Mouse (Mus musculus): Measurements from ENCODE around the gene Parp16. TPM values are rescaled to one million over a fixed set of nuclear protein-coding genes. Genes with fewer than 3 reads are reported as not detected.
"Not testable (repeated sequence)": the region's sequence is repeated elsewhere in the genome, so short reads cannot be mapped to it uniquely, and the experiment has no call there.

Gene Parp16
- total RNA-seq, 2 experiments from 2014 or later: 2.3 to 2.9 TPM

DNA sequence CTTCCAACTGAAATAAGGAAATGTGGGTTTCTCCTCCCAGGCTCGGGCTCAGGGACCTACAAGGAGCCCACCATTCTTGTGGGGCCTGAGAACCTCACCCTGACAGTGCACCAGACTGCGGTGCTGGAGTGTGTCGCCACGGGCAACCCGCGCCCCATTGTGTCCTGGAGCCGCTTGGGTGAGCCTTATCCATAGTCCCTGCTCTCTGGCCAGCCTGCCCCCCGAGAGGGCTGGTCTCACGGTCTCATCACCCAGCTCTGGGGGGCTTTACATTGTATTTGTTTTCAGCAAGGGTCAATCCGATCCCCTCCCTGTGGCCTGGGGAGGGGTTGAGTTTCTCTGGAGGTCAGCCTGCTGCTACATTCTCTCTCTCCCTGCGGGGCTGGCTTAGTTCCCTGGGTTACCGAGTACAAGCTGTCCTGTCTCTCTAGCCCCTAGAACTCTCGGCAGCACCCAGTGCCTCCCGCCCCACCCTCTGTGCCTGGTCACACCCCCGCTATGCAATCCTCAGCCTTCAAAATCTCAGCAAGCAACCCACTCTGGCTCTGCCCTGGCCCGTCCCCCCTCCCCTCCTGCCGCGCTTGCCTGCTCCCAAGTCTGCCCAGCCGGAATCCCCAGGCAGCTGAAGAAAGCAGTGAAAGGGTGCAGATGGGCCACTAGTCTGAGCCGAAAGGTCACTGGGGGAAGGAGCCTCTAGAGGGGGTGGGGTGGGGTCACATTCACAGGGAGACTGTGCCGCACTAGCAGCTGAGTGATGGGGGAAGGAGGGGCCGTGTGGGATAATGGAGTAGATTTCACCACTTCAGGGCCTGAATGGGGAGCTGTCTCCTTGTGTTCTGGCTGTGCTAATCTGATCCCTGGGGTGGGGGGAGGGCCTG, 16.6 kb upstream of the Parp16 start:
- DNase-seq: peak; percentile 39 to 54

DNA sequence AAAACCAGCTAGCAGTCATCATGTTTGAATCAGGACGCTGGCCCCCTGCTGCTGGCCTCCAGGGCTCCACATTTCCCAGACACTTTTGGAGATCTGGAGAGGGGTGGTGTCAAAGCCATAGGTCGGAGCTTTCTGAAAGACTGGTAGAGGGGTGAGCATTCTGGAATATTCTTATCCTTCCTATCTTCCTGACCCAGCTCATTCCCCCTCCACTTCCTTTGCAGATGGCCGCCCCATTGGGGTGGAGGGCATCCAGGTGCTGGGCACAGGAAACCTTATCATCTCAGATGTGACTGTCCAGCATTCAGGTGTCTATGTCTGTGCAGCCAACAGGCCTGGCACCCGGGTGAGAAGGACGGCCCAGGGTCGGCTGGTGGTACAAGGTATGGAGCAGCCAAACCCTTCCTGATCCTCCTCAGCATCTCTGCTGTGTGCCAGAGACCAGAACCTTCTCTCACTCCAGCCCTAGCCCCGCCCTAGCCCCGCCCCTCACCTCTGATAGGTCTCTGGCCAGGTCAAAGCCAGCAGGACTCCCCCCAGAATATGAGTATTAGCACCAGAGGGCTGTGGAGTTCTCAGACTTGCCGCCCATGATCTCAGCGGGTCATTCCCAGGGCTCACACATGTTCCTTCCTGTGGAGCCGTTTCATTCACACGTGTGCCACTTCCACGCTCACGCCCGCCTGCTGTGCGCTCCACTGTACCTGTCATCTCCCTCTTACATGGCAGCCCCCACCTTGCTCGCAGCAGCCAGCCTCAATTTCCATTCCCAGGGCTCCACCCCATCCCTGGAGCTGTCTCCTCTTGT, 15.1 kb upstream of the Parp16 start:
- no peak for DNase-seq

DNA sequence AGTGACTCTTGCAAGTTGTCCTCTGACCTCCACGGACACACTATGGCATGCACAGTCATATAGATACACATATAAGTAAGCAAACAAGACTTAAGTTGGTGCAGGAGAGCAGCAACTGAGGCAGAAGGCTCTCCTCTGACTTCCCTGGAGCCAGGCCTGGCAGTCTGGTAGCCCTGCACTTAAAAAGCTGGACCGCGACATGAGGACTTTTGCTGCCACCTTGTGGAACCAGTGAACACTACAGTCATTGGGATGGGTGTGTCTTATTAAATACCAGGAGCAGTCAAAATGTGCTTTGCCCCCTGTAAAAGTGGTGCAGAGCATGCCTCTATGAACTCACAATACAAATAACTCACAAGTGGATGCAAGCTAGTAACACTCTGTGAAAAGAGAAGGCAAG, 6.6 kb upstream of the Parp16 start:
- DNase-seq: peak; percentile 83 to 92

DNA sequence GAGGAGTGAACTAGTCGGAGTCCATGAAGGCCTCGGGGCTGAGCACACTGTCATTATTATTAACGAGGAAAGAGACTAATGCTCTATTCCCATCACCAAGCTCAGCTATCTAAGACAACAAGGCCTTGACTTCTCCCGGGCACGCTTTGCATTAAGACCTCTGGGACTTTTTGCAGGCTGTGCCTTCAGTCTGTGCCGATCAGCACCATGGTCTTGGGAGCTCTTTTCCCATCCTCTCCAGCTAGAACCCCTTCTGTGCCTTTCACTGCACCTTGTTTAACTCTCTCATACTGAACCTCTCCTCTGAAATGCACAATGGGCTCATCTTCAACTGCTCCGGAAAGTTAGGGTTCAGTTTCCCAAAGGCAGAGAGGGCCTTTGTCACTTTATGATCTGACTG, 4.8 kb upstream of the Parp16 start:
- DNase-seq: no peak

DNA sequence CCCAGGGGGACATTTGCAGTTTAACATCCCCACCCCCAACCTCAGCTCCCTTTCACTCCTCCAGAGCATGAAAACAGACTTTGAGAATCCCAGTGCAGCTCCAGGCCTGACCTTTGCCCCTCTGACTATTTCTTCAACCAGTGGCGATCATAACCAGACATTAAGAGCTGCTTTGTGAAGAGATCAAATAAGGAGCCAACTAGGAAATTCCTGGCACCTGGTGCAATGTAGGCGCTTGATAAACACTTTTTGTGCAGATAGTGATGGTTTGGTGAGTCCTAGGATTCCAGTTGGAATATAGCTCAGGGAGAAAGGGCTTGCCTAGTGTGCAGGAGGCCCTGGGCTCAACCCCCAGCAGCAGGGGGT, 3.8 kb upstream of the Parp16 start:
- no peak for DNase-seq

DNA sequence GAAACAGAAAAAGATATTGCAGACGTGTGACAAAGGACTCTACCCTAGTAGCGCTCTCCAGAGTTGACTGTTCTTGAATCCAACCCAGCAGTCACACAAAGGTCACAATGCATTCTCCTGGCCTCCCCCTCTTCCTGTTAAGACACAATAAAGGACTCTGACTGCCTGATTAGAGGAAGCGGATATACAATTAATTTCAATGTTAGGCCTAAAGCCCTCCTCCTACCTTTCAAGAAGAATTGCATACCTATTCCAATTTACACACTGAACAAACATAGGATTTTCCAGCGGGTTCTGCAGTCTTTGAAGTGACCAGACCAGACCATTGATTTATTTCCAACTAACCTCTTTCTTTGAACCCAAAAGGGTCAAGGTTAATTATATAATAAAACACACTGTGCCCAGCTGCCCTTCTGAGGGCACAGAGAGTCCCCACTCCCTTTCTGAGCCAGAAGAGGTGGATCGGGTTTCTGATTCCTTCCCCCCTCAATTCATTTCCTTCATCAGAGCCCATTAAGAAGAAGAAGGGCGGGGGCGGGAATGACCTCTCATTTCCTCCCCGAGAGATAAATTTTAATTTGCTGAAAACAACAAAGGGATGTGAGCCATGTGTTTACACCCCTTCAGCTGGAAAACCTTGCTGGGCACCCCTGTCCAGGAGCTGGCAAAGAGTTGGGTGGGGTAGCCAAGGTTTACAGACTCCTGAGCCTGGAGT, 3.2 kb upstream of the Parp16 start:
- DNase-seq: no peak

DNA sequence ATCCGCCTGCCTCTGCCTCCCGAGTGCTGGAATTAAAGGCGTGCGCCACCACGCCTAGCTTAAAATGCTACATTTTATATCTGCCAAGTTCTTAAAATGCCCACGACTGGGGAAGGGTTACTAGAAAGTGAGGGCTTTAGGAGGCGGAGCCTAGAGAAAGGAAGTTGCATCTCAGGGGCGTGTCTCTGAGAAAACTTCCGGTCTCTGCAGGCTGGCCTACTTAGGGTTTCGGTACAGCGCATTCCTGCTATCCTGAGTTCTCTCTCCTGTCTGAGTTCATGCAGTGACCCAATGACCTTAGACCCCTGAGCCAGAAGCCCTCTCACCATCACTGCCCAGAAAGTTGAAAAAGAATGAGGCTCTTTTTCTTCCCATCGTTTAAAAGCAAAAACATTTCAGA, 1.9 kb upstream of the Parp16 start:
- DNase-seq: no peak

GRCm38 (mm10) chr9:65195621-65195981, 448 bp downstream of the Parp16 start:
- DNase-seq: peak; percentile 73 to 77

GRCm38 (mm10) chr9:65195982-65196737, 1.0 kb downstream of the Parp16 start:
- peak in 1 of 2 experiments; percentile 50 for DNase-seq

GRCm38 (mm10) chr9:65196738-65197569, 1.8 kb downstream of the Parp16 start:
- DNase-seq: peak; percentile 93 to 98

DNA sequence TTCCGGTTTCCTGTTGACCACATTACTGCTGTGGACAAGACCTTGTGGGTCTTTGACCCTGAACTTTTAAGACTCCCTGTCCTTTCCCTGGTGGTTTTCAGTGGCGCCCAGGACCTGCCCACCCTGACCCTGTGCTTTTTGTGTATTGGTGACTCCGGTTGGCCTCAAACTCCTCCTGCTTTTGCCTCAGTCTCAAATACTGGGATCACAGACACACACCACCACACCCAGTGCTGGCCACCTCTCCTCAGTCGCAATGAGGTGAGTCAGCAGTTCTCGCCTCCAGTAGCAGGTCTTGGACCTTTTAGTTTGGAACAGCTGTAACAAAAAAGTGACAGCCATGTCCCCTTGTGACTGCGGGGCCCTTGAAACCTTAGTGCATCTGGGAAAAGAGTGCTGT, 2.7 kb downstream of the Parp16 start:
- DNase-seq: no peak

DNA sequence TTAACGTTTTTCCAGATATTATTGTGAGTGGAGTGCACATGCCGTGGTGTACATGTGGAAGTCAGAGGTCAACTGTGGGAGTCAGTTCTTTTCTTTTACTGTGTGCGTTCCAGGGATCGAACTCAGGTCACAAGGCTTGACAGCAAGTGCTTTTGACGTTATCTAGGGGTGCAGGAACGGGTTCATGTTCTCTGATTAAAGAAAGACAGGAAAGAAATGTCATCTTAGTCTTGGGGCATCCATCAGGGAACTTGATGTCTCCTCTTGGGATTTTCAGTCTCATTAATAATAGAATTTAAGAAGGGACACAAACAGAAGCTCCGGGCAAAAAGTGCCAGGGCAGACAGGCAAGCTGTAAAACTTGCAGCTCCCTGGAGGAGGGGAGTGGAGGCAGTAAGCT, 4.6 kb downstream of the Parp16 start:
- DNase-seq: no peak

DNA sequence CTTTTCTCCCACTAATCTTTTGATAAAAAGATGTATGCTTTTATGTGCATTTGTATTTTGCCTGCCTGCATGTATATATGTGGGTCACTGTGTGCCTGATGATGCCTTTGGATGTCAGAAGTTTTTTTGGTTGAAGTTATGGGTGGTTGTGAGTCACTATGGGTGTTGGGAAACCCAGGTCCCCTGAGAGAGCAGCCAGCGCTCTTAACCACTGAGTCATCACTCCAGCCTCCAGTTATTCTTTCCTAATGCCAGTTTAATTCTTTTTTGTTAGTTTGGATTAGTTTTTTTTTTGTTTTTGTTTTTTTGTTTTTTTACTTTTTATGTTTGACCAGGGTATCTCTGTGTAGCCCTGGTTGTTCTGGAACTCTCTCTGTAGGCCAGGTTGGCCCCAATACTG, 5.5 kb downstream of the Parp16 start:
- DNase-seq: peak; percentile 71 to 84

DNA sequence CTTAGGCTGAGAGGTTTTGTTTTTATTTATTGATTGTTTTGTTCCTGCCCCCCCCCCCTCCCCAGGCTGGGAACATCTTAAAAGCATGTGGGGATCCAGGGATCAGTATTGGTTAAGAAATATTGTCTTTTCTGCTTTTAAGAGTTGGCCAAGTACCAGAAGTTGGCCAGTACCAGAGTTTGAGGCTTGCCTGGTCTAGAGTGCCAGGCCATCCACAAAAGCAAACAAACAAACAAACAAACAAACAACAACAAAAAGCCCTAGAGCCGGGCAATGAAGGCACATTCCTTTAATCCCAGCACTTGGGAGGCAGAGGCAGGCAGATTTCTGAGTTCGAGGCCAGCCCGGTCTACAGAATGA, 5.8 kb downstream of the Parp16 start:
- DNase-seq: peak in 1 of 2 experiments; percentile 45

DNA sequence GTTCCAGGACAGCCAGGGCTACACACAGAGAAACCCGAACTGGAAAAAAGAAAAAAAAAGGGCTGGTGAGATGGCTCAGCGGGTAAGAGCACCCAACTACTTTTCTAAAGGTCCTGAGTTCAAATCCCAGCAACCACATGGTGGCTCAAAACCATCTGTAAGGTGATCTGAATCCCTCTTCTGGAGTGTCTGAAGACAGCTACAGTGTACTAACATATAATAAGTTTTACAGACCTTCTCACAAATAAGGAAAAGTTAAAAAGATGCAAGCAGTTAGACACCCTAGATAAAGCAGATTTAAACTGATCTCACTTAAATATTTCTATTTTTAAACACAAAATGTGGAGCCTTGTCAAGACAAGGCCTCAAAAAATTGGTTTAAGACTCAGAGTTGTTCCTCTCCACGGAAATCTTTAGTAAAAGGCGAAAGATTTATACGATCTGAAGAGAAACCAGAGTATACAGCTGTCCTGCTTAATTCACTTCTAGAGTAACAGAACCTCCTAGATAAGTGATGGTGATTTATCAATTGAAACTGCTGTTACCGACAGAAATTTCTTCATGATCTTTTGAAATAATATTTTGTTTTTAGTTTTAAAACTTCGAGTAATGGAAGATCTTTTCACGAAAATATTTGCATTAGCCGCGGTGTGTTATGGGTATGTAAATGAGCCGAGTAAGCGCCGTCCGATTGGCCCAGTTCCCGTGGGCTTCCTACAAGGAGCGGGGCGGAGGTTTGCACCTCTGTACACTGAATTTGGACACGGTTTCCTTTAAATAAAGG, 6.4 kb downstream of the Parp16 start:
- peak; percentile 89 to 93 for DNase-seq

DNA sequence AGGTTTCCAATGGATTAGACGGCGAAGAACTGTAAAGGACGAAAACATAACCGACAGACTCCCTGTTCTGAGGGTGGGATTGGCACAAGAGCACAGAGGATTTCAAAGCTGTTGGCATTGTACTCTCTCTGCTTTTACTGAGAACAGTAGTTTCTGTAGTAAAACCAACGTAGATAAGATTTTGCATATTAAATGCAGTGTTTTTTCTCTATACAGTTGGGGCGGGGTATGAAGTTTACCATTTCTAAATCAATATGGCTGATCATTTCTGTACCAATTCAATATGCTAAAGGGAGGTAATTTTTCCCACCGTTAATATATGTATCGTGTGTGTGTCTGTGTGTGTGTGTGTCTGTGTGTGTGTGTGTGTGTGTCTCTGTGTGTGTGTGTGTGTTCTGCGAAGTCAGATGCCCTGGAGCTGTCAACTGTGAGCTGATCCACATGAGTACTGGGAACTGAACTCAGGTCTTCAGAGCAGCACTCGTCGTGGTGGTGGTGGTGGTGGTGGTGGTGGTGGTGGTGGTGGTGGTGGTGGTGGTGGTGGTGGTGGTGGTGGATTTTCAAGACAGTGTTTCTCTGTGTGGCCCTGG, 7.1 kb downstream of the Parp16 start:
- no peak for DNase-seq

- DNase-seq: no peak
Observed at GRCm38 (mm10) chr9:65205049-65205815, 10.1 kb downstream of the Parp16 start.

DNA sequence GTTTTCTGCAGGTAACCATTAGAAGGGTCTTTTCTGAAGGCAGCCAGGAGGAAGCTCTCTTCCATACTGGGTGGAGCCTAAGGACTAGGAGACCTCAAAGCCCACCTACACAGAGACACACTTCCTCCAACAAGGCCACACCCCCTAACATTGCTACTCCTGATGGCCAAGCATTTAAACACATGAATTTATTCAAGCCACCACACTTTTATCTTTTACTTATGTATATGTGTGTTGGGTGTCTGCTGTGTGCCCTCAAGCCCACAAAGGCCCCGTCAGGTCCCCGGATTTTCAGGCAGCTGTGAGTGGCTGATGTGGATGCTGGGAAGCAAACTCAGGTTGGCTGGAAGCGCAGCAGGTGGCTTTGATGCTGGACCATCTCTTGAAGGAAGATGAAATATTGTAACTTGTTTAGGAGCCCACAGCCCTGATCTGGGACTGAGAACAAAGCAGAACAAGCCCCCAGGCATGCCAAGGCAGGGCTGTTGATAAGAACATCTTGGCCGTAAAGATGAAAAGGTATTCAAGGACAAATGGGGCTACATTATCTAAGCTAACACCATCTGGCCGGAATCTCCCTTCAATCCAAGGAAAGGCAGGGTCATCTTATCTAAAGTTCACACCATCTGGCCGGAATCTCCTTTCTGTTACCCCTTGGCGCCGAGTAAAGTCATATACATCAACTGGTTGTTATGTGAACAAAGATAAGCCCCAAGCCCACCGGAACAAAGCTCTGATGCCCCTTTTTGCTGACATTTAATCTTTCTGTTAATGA, 12.1 kb downstream of the Parp16 start:
- DNase-seq: not testable (repeated sequence)

Measured in heart, adult 18-20 months (tissue).